Mouse (Mus musculus): ENCODE results near the gene Lamtor1. TPM values are rescaled to one million over a fixed set of nuclear protein-coding genes. Genes with fewer than 3 reads are reported as not detected.
"Not testable (repeated sequence)": the region's sequence is repeated elsewhere in the genome, so short reads cannot be mapped to it uniquely, and the experiment has no call there.

Lamtor1 gene
- total RNA-seq, 1 experiment: 106 TPM

GRCm38 (mm10) chr7:101935957-101936356, 30.3 kb downstream of the Lamtor1 start:
- Histone ChIP-seq H3K9me3 (ENCODE audit: control insufficient read depth, insufficient read depth, low read depth, low read length) (no peaks in the 10 kb centered on the region), H3K9ac (ENCODE audit: insufficient read depth, low read depth, low read length, poor library complexity, severe bottlenecking) (no peak overlapping the region), H3K27ac (ENCODE audit: insufficient read depth, low read depth, low read length, poor library complexity, severe bottlenecking) (no peak overlapping the region), H3K4me1 (ENCODE audit: control insufficient read depth in 2 of 2, insufficient read depth in 2 of 2, low read length in 2 of 2, poor library complexity in 1 of 2) (peaks cover 0 to 6% of the 10 kb centered on the region in 2 experiments; a peak in 2 of 4 replicates), H3K4me3 (ENCODE audit: insufficient read depth in 1 of 2, low read depth in 1 of 2, low read length in 2 of 2, poor library complexity in 1 of 2, severe bottlenecking in 1 of 2) (no peak overlapping the region), H3K36me3 (ENCODE audit: control insufficient read depth, insufficient read depth, low read length, poor library complexity, severe bottlenecking) (0 out of 2 replicates have a peak, but pooled peaks cover 2% of the 10 kb centered on the region)
- no peak for TF ChIP-seq ZNF384 (IDR thresholded peaks at IDR 0.05; ENCODE audit: low read depth, low read length)
- in situ Hi-C loops (cut with MboI; ENCODE audit: low sequenced_read_pairs in 2 of 2, unreplicated experiment in 2 of 2): no loop called here
- no peak for DNase-seq (ENCODE audit: low read depth, low spot score)

- Histone ChIP-seq H3K4me3 (ENCODE audit: insufficient read depth in 1 of 2, low read depth in 1 of 2, low read length in 2 of 2, poor library complexity in 1 of 2, severe bottlenecking in 1 of 2) (no peak overlapping the region), H3K27ac (ENCODE audit: insufficient read depth, low read depth, low read length, poor library complexity, severe bottlenecking) (no peak overlapping the region), H3K4me1 (ENCODE audit: control insufficient read depth in 2 of 2, insufficient read depth in 2 of 2, low read length in 2 of 2, poor library complexity in 1 of 2) (peaks cover 0 to 12% of the 10 kb centered on the region in 2 experiments; a peak in 2 of 4 replicates), H3K9ac (ENCODE audit: insufficient read depth, low read depth, low read length, poor library complexity, severe bottlenecking) (no peak overlapping the region), H3K36me3 (ENCODE audit: control insufficient read depth, insufficient read depth, low read length, poor library complexity, severe bottlenecking) (peaks cover 2% of the 10 kb centered on the region; the same call in 1 of the 2 replicates), H3K9me3 (ENCODE audit: control insufficient read depth, insufficient read depth, low read depth, low read length) (no peaks in the 10 kb centered on the region)
- in situ Hi-C loops (cut with MboI; ENCODE audit: low sequenced_read_pairs in 2 of 2, unreplicated experiment in 2 of 2): no loop called here
- DNase-seq (ENCODE audit: low read depth, low spot score): no peak
- TF ChIP-seq MAFK (IDR thresholded peaks at IDR 0.05; ENCODE audit: insufficient read depth, low read depth, low read length) (no peak), ZNF384 (IDR thresholded peaks at IDR 0.05; ENCODE audit: low read depth, low read length) (no peak), ZC3H11A (IDR thresholded peaks at IDR 0.05; ENCODE audit: borderline replicate concordance, low read depth, low read length) (no peak), HCFC1 (IDR thresholded peaks at IDR 0.05; ENCODE audit: borderline replicate concordance, insufficient read depth, low read length) (no peak), CHD2 (IDR thresholded peaks at IDR 0.05; ENCODE audit: low read depth, low read length) (no peak)
Observed at GRCm38 (mm10) chr7:101936996-101937395, 31.3 kb downstream of the Lamtor1 start.

GRCm38 (mm10) chr7:101937569-101937968, 31.9 kb downstream of the Lamtor1 start:
- no peak overlapping the region for H3K9ac ChIP-seq (ENCODE audit: insufficient read depth, low read depth, low read length, poor library complexity, severe bottlenecking)
- in situ Hi-C loops (cut with MboI; ENCODE audit: low sequenced_read_pairs in 2 of 2, unreplicated experiment in 2 of 2): no loop called here
- H3K36me3 ChIP-seq (ENCODE audit: control insufficient read depth, insufficient read depth, low read length, poor library complexity, severe bottlenecking): peaks cover 2% of the 10 kb centered on the region; the same call in 1 of the 2 replicates
- DNase-seq (ENCODE audit: low read depth, low spot score): no peak
- no peak overlapping the region for H3K27ac ChIP-seq (ENCODE audit: insufficient read depth, low read depth, low read length, poor library complexity, severe bottlenecking)
- TF ChIP-seq HCFC1 (IDR thresholded peaks at IDR 0.05; ENCODE audit: borderline replicate concordance, insufficient read depth, low read length) (no peak), ZC3H11A (IDR thresholded peaks at IDR 0.05; ENCODE audit: borderline replicate concordance, low read depth, low read length) (no peak)
- peaks cover 0 to 15% of the 10 kb centered on the region in 2 experiments; a peak in 2 of 4 replicates for H3K4me1 ChIP-seq (ENCODE audit: control insufficient read depth in 2 of 2, insufficient read depth in 2 of 2, low read length in 2 of 2, poor library complexity in 1 of 2)
- no peaks in the 10 kb centered on the region for H3K9me3 ChIP-seq (ENCODE audit: control insufficient read depth, insufficient read depth, low read depth, low read length)
- no peak overlapping the region for H3K4me3 ChIP-seq (ENCODE audit: insufficient read depth in 1 of 2, low read depth in 1 of 2, low read length in 2 of 2, poor library complexity in 1 of 2, severe bottlenecking in 1 of 2)

- DNase-seq (ENCODE audit: low read depth, low spot score): no peak
- in situ Hi-C loops (cut with MboI; ENCODE audit: low sequenced_read_pairs in 2 of 2, unreplicated experiment in 2 of 2): no loop called here
- TF ChIP-seq HCFC1 (IDR thresholded peaks at IDR 0.05; ENCODE audit: borderline replicate concordance, insufficient read depth, low read length) (no peak), MAFK (IDR thresholded peaks at IDR 0.05; ENCODE audit: insufficient read depth, low read depth, low read length) (no peak), CHD2 (IDR thresholded peaks at IDR 0.05; ENCODE audit: low read depth, low read length) (no peak), ZC3H11A (IDR thresholded peaks at IDR 0.05; ENCODE audit: borderline replicate concordance, low read depth, low read length) (no peak), ZNF384 (IDR thresholded peaks at IDR 0.05; ENCODE audit: low read depth, low read length) (no peak)
Observed at GRCm38 (mm10) chr7:101938348-101938747, 32.6 kb downstream of the Lamtor1 start.

GRCm38 (mm10) chr7:101939758-101940157, 34.1 kb downstream of the Lamtor1 start:
- no peak overlapping the region for H3K27ac ChIP-seq (ENCODE audit: insufficient read depth, low read depth, low read length, poor library complexity, severe bottlenecking)
- DNase-seq (ENCODE audit: low read depth, low spot score): no peak
- no peak overlapping the region for H3K4me3 ChIP-seq (ENCODE audit: insufficient read depth in 1 of 2, low read depth in 1 of 2, low read length in 2 of 2, poor library complexity in 1 of 2, severe bottlenecking in 1 of 2)
- TF ChIP-seq ZC3H11A (IDR thresholded peaks at IDR 0.05; ENCODE audit: borderline replicate concordance, low read depth, low read length) (no peak), HCFC1 (IDR thresholded peaks at IDR 0.05; ENCODE audit: borderline replicate concordance, insufficient read depth, low read length) (no peak), MAFK (IDR thresholded peaks at IDR 0.05; ENCODE audit: insufficient read depth, low read depth, low read length) (no peak), ZNF384 (IDR thresholded peaks at IDR 0.05; ENCODE audit: low read depth, low read length) (no peak)
- no peaks in the 10 kb centered on the region for H3K9me3 ChIP-seq (ENCODE audit: control insufficient read depth, insufficient read depth, low read depth, low read length)
- peaks cover 2% of the 10 kb centered on the region; the same call in 1 of the 2 replicates for H3K36me3 ChIP-seq (ENCODE audit: control insufficient read depth, insufficient read depth, low read length, poor library complexity, severe bottlenecking)
- H3K9ac ChIP-seq (ENCODE audit: insufficient read depth, low read depth, low read length, poor library complexity, severe bottlenecking): no peak overlapping the region
- peaks cover 0 to 15% of the 10 kb centered on the region in 2 experiments; a peak in 2 of 4 replicates for H3K4me1 ChIP-seq (ENCODE audit: control insufficient read depth in 2 of 2, insufficient read depth in 2 of 2, low read length in 2 of 2, poor library complexity in 1 of 2)
- in situ Hi-C loops (cut with MboI; ENCODE audit: low sequenced_read_pairs in 2 of 2, unreplicated experiment in 2 of 2): no loop called here

More at GRCm38 (mm10) chr7:101938348-101938747, 32.6 kb downstream of the Lamtor1 start:
- no peak overlapping the region for H3K27ac ChIP-seq (ENCODE audit: insufficient read depth, low read depth, low read length, poor library complexity, severe bottlenecking)
- H3K4me3 ChIP-seq (ENCODE audit: insufficient read depth in 1 of 2, low read depth in 1 of 2, low read length in 2 of 2, poor library complexity in 1 of 2, severe bottlenecking in 1 of 2): no peak overlapping the region
- peaks cover 0 to 15% of the 10 kb centered on the region in 2 experiments; a peak in 2 of 4 replicates for H3K4me1 ChIP-seq (ENCODE audit: control insufficient read depth in 2 of 2, insufficient read depth in 2 of 2, low read length in 2 of 2, poor library complexity in 1 of 2)
- peaks cover 2% of the 10 kb centered on the region; the same call in 1 of the 2 replicates for H3K36me3 ChIP-seq (ENCODE audit: control insufficient read depth, insufficient read depth, low read length, poor library complexity, severe bottlenecking)
- H3K9ac ChIP-seq (ENCODE audit: insufficient read depth, low read depth, low read length, poor library complexity, severe bottlenecking): no peak overlapping the region
- H3K9me3 ChIP-seq (ENCODE audit: control insufficient read depth, insufficient read depth, low read depth, low read length): no peaks in the 10 kb centered on the region

- H3K4me3 ChIP-seq (ENCODE audit: insufficient read depth in 1 of 2, low read depth in 1 of 2, low read length in 2 of 2, poor library complexity in 1 of 2, severe bottlenecking in 1 of 2); H3K27ac ChIP-seq (ENCODE audit: insufficient read depth, low read depth, low read length, poor library complexity, severe bottlenecking); in situ Hi-C loops (cut with MboI; ENCODE audit: low sequenced_read_pairs in 2 of 2, unreplicated experiment in 2 of 2); H3K4me1 ChIP-seq (ENCODE audit: control insufficient read depth in 2 of 2, insufficient read depth in 2 of 2, low read length in 2 of 2, poor library complexity in 1 of 2); H3K9me3 ChIP-seq (ENCODE audit: control insufficient read depth, insufficient read depth, low read depth, low read length); H3K9ac ChIP-seq (ENCODE audit: insufficient read depth, low read depth, low read length, poor library complexity, severe bottlenecking); DNase-seq (ENCODE audit: low read depth, low spot score); H3K36me3 ChIP-seq (ENCODE audit: control insufficient read depth, insufficient read depth, low read length, poor library complexity, severe bottlenecking): not testable (repeated sequence)
Observed at GRCm38 (mm10) chr7:101949008-101949407, 43.3 kb downstream of the Lamtor1 start.
